Mouse (Mus musculus): Measurements from ENCODE around the gene Rpl23.

Rpl23 gene

DNA sequence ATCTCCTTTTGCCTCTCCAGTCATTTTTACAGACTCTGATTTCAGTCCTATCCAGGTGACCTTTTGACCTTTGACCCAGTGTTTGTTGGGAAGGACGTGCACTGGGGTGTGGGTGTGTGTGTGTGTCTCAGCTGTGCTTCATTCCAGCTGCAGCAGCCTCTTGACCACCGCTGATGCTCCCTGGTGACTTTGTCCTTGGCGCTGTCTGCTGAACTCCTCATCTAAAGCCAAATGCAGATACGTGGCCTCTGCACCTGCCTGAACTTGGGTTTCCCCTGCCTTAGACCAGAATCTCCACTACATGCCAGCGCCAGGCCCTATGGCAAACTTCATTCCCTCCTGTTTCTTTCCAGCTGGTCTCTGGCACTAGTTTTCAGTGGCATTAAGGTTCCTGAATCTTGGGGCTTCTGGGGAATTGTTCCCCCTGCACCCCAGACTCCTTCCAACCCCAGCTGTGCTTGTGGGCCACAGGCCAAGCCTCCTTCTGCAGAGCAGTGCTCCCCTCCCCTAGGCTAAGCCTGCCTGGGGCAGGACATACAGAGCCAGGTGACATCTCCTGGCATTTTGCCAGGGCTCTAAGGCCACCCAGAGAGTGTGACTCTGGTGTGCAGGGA, 26.5 kb upstream of the Rpl23 start:
- peaks cover 12% of the 10 kb centered on the region for H3K36me3 ChIP-seq (ENCODE audit: control insufficient read depth, insufficient read depth, low read length, poor library complexity, severe bottlenecking)
- H3K27me3 ChIP-seq (ENCODE audit: control insufficient read depth, insufficient read depth, low read length, poor library complexity, severe bottlenecking): no peaks in the 10 kb centered on the region
- no peak for DNase-seq (ENCODE audit: low read depth, low spot score)

DNA sequence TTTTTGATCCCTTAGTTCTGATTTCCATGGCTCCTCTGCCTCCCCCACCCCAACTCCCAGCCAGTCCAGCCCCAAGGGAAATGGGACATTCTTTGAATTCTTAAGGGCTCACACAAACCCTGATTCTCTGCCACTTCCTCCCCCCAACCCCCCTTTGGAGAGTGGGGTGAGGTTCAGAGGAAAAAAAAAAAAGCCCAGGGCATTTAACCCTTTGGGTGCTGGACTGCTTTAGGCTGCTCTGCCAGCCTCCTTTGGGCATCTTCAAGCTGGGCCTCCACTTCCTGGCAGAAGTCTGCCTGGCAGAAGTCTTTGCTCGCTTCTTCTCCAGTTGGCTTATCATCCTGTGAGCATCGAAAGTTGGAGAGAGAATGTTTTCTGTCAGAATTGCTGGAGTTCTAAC, 25.9 kb upstream of the Rpl23 start:
- H3K27me3 ChIP-seq (ENCODE audit: control insufficient read depth, insufficient read depth, low read length, poor library complexity, severe bottlenecking): no peaks in the 10 kb centered on the region
- H3K36me3 ChIP-seq (ENCODE audit: control insufficient read depth, insufficient read depth, low read length, poor library complexity, severe bottlenecking): peaks cover 12% of the 10 kb centered on the region
- no peak for DNase-seq (ENCODE audit: low read depth, low spot score)

DNA sequence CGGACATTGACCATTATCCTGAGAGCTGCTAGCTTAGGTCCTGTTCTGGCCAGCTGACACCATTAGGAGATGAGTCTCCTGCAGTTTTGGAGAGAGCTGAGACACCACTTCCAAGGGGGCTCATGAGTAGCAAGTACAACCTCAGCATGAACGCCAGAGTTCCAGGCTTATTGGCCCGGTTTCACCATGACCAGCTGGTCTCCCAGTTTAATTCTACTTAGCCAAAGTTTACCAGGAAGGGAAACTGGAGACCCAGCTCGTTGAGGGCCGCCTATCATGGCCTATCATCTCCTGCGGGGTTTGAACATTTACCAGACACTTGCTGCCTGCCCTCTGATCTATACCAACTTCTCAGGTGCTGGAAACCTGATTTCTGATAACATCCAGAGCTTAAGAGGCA, 25.4 kb upstream of the Rpl23 start:
- DNase-seq (ENCODE audit: low read depth, low spot score): no peak
- no peaks in the 10 kb centered on the region for H3K27me3 ChIP-seq (ENCODE audit: control insufficient read depth, insufficient read depth, low read length, poor library complexity, severe bottlenecking)
- H3K36me3 ChIP-seq (ENCODE audit: control insufficient read depth, insufficient read depth, low read length, poor library complexity, severe bottlenecking): peaks cover 8% of the 10 kb centered on the region

DNA sequence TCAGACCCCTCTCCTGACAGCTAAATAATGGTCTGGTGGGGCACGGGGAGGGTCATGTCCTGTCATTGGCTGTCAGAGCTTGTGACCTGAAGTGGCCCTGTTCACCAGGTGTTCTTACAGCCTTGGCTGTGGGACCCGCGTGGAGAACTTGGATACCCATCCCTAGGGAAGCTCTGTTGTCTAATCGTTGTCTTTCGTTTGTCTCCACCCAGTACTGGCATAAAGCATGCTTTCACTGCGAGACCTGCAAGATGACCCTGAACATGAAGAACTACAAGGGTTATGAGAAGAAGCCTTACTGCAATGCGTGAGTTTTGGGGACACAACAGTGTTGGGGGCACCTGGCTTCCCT, 24.4 kb upstream of the Rpl23 start:
- Histone ChIP-seq H3K36me3 (ENCODE audit: control insufficient read depth, insufficient read depth, low read length, poor library complexity, severe bottlenecking) (peaks cover 6% of the 10 kb centered on the region), H3K27me3 (ENCODE audit: control insufficient read depth, insufficient read depth, low read length, poor library complexity, severe bottlenecking) (no peaks in the 10 kb centered on the region)
- DNase-seq (ENCODE audit: low read depth, low spot score): no peak

DNA sequence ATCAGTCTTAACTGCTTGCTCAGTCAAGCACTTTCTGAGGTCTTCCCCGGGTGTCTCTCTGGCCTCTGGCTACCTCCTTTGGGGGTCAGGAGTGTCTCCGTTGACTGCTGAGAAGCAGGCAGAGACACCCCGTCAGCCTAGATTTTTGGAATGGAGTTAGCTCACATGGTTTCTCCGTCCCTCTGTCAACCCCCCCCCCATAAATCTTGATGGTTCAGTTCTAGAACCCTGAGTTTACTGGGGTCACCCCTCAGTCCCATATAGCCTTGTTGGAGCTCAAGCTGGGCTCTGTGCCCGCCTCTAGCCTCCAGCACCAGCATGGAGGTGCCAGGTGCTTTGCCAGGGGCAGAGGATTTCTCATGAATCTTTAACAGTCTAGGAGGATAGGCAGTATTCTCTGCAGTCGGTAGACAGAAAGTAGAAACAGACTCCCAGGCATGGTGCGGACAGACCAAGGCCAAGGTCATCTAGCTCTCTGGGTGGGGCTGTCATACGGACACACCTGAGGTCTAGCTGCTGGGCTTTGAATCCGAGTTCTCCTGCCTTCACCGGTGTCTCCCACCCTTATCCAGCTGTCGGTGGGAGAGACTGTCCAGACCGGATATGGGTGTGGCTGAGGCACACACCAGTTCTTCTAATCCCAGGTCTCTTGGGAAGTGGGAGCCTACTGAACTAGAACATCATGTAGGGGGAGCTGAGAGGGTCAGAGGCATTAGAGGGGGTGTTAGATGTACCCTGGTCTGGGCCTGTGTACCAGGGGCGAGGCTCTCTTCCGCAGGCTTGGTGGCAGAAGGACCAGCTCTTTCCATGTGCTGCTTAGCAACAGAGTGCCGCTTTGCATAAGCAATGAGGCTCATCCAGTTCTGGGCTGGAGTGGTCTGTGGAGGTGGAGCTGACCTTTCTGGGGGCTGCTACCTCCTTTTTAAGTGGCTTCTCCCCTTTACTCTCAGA, 23.7 kb upstream of the Rpl23 start:
- Histone ChIP-seq H3K36me3 (ENCODE audit: control insufficient read depth, insufficient read depth, low read length, poor library complexity, severe bottlenecking) (peaks cover 6% of the 10 kb centered on the region), H3K27me3 (ENCODE audit: control insufficient read depth, insufficient read depth, low read length, poor library complexity, severe bottlenecking) (no peaks in the 10 kb centered on the region)
- no peak for DNase-seq (ENCODE audit: low read depth, low spot score)

DNA sequence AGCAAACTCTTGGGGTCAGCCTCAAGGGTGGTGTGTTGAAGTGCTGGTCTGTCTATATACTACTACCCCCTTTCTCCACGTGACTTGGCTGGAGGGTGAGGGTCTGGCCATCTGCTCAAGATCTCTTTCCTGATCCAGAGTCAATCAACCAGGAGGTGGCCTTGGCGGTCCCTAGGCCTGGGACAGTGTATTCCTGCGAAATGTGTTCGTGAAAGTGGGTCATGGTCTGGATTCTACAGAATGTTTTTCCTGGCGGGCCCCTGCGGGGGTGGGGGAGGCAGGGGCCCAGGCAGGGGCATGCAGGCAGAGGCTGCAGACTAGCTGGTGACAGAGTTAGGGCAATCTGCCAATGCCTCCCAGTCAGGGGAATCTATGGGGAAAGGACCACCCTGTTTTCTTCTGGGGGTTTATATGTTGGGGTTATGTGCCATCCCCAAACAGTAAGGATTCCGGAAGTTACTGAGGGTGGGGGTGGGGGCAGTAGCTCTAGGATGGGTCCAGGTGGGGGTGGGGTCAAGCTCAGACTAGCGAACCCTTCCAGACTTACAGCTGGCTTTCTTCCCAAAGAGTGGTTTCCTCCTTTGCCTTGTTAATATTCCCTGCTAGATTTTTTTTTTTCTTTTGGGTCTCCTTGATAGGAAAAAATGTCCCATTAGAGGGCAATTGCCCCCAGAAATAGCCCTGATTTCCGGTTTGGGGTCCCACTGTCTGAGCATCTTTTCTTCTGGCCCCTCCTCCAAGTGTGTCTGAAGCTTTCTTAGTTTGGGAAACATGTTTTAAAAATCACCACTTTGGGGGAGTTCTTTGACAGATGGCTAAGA, 22.8 kb upstream of the Rpl23 start:
- no peak for DNase-seq (ENCODE audit: low read depth, low spot score)
- peaks cover 6% of the 10 kb centered on the region for H3K36me3 ChIP-seq (ENCODE audit: control insufficient read depth, insufficient read depth, low read length, poor library complexity, severe bottlenecking)
- no peaks in the 10 kb centered on the region for H3K27me3 ChIP-seq (ENCODE audit: control insufficient read depth, insufficient read depth, low read length, poor library complexity, severe bottlenecking)

DNA sequence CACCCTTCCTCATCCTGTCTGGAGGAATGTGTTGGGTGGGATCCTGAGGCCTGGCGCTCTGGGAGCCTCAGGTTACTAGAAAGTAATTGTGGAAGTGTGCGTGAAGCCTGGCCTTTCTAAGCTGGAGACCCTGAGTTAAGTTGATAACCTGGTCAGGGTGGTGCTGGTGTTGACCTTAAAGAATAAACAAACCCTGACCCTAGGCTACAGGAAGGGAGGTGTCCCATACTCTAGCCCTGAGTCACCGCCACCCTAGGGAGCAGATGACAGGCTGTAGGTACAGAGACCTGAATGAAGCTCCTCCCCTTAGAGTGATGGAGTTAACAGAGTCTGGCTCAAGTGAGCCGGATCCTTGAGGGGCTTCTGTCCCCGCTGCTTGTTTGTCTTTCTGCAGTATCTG, 21.6 kb upstream of the Rpl23 start:
- peaks cover 5% of the 10 kb centered on the region for H3K36me3 ChIP-seq (ENCODE audit: control insufficient read depth, insufficient read depth, low read length, poor library complexity, severe bottlenecking)
- H3K27me3 ChIP-seq (ENCODE audit: control insufficient read depth, insufficient read depth, low read length, poor library complexity, severe bottlenecking): no peaks in the 10 kb centered on the region
- DNase-seq (ENCODE audit: low read depth, low spot score): no peak

DNA sequence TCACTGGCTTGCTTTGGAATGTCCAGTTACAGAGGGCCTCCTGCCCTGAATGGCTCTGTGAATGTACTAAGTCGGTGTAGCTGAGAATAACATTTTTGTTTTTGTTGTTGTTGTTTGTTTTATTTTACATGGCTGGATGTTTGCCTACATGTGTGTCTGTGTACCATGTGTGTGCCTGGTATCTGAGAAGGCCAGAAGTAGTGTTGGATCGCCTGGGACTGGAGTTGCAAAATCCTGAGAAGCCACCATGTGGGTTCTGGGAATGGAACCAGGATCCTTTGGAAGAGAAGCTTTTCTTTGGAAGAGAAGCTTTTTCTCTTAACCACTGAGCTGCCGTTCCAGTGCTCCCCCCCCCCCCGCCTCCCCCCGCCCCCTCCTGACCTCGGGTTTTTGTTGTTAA, 20.3 kb upstream of the Rpl23 start:
- H3K36me3 ChIP-seq (ENCODE audit: control insufficient read depth, insufficient read depth, low read length, poor library complexity, severe bottlenecking): peaks cover 2% of the 10 kb centered on the region; the same call in 1 of the 2 replicates
- no peaks in the 10 kb centered on the region for H3K27me3 ChIP-seq (ENCODE audit: control insufficient read depth, insufficient read depth, low read length, poor library complexity, severe bottlenecking)
- DNase-seq (ENCODE audit: low read depth, low spot score): no peak

DNA sequence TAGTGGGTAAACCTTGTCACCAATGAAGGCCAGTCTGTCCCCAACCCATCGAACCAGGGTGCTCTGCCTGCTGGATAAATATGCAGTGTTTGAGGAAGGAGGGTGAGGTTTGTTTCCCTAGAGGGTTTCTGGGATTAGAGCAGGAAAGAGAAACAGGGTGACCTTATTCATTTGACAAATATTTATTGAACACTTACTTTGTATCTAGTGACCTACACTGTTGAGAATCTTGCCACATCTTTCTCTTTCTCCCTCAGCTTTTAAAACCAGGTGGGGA, 19.9 kb upstream of the Rpl23 start:
- Histone ChIP-seq H3K27me3 (ENCODE audit: control insufficient read depth, insufficient read depth, low read length, poor library complexity, severe bottlenecking) (no peaks in the 10 kb centered on the region), H3K36me3 (ENCODE audit: control insufficient read depth, insufficient read depth, low read length, poor library complexity, severe bottlenecking) (no peaks in the 10 kb centered on the region; the same call in 1 of the 2 replicates)
- no peak for DNase-seq (ENCODE audit: low read depth, low spot score)

DNA sequence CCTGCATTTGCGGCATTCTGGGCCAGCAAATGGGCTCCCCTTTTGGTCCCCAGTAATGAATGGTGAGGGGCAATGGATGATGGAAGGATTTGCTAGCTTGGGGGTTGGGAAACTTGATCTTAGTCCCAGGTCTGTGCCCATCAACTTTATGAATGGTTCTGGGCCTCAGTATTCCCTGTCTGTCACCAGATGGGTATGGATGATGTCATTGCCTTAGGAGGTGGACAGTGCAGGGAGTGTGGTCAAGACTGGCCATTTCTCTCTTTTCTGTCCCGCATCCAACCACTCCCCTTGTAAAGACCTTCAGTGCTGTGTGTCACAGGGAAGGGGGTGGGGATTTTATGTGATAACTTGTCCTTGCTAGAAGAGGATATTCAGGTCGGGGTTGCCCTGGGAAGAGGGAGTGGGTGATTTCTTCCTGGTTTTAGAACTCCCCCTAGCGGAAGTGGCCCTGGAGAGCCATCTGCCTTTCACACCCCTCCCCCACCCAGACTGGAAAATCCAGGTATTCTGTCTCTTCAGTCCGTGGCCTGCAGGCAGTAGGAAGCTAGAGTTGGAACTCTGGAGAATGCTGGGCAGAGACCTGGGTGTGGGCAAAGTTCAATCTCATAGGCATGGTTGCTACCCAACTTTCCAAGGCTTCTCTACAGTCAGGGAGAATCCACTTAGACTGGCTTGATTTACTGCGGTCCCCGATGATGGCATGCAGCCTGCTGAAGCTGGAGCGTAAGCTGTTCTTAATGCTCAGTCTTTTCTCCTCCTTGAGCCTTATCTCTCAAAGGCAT, 19.4 kb upstream of the Rpl23 start:
- H3K36me3 ChIP-seq (ENCODE audit: control insufficient read depth, insufficient read depth, low read length, poor library complexity, severe bottlenecking): no peaks in the 10 kb centered on the region; the same call in 1 of the 2 replicates
- no peak for DNase-seq (ENCODE audit: low read depth, low spot score)
- no peaks in the 10 kb centered on the region for H3K27me3 ChIP-seq (ENCODE audit: control insufficient read depth, insufficient read depth, low read length, poor library complexity, severe bottlenecking)

DNA sequence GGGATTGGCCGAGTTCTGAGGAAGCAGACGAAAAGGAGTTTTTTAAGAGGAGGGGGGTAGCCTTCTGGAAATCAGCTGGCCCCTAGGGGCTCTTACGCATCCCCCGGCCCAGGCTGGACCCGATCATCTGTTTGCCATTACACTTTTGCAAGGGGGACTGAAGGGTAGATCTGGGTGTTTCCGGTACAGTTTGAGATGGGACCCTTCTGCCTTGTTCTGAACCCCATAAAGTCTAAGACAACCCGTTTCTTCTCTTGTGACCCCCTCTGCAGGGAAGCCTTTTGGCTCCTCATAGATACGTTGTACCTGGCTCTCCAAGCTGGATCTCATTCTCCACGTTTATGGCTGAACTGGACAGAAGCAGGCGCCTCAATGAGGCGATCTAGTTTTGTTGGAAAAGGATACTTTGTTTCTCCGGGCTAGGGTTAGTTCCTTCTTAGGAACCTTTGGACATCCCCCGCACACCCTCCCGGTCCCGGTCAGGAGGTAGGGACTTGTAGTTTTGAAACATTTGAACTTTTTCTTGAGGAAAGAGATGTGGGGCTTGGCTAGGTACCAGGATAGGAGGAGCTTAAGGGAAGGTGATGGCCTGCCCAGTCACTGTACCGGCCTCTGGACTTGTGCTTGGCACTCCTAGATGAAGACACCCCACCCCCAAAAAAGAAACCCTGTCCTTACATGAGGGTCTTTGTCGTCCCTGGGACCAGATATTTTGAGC, 18.6 kb upstream of the Rpl23 start:
- Histone ChIP-seq H3K27me3 (ENCODE audit: control insufficient read depth, insufficient read depth, low read length, poor library complexity, severe bottlenecking) (no peaks in the 10 kb centered on the region), H3K36me3 (ENCODE audit: control insufficient read depth, insufficient read depth, low read length, poor library complexity, severe bottlenecking) (no peaks in the 10 kb centered on the region; the same call in 1 of the 2 replicates)
- DNase-seq (ENCODE audit: low read depth, low spot score): no peak

DNA sequence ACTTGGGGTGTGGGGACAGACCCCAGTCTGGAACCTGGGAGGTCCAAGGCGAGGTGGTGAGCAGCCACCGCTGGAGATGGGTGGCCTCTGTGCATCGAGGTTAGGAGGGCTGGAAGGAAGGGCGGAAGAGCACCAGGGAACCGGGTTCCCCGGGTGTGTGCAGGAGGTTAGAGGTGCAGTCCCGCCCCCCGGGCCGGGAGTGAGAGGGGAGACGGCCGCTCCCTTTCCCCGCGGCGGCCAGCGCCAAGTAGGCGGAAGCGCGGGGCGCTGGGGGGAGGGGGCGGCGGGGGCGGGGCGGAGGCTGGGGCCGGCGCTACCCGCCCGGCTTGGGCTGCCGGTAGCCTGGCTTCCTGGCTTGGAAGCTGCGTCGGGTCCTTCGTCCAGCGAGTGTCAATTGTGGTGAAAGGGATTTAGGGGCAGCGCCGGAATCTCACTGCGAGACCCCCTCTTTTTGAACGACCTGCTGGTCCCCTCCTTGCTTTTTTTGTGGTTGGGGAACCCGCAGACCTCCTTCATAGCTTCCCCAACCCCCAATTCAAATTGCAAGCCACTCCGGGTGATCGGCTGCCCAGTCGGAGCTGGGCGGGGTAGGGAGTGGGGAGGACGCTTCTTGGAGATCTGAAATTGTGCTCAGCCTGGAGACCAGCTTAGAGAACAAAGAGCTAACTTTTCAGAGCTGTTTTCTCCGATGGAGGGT, 17.9 kb upstream of the Rpl23 start:
- DNase-seq (ENCODE audit: low read depth, low spot score): peak; percentile 57
- Histone ChIP-seq H3K27me3 (ENCODE audit: control insufficient read depth, insufficient read depth, low read length, poor library complexity, severe bottlenecking) (no peaks in the 10 kb centered on the region), H3K36me3 (ENCODE audit: control insufficient read depth, insufficient read depth, low read length, poor library complexity, severe bottlenecking) (no peaks in the 10 kb centered on the region; the same call in 1 of the 2 replicates)

DNA sequence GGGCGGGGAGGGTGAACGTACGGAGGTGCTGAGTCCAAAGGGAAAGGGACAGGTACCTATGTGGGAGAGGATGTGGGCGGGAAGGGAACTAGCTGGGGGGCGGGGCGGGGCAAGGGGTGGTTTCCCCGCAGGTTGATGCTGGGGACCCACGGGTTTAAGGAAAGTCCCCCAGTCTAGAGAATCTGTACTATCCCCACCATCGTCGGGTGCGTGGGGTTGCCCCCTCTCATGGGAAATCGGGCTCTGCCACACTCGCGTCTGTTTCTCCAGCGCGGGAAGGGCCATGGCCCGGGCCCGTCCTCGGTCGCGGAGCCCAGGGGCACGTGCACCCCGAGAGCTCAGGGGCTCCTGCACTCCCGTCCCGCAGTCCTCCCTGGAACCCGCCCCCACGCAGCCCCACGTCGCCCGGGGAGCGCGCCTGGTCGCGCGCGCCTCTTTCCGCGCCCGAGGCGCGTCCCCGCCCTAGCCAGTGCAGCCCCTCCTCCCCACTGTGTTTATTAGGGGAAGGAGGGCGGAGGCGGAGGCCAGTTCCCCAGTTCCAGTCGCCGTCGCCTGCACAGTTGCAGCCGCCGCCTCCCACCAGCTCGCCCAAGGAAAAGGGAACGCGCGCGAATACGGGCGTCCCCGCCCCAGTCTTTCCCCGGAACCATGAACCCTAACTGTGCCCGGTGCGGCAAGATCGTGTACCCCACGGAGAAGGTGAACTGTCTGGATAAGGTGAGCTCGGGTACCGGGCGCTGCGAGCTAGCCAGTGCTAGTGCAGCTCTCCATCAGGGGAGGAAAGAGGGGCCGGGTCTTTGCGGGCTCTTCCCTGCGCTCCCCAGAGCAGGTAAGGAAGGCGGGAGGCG, 17.1 kb upstream of the Rpl23 start:
- Histone ChIP-seq H3K36me3 (ENCODE audit: control insufficient read depth, insufficient read depth, low read length, poor library complexity, severe bottlenecking) (no peaks in the 10 kb centered on the region; the same call in 1 of the 2 replicates), H3K27me3 (ENCODE audit: control insufficient read depth, insufficient read depth, low read length, poor library complexity, severe bottlenecking) (no peaks in the 10 kb centered on the region)
- DNase-seq (ENCODE audit: low read depth, low spot score): peak; percentile 87

All from splenic B cell, adult 2 months (primary cell).